Mouse (Mus musculus): ENCODE results near the gene Dcn. TPM values are rescaled to one million over a fixed set of nuclear protein-coding genes. Genes with fewer than 3 reads are reported as not detected.

The Dcn gene
- polyA plus RNA-seq, 1 experiment from 2014 or later: 70.9 TPM

DNA sequence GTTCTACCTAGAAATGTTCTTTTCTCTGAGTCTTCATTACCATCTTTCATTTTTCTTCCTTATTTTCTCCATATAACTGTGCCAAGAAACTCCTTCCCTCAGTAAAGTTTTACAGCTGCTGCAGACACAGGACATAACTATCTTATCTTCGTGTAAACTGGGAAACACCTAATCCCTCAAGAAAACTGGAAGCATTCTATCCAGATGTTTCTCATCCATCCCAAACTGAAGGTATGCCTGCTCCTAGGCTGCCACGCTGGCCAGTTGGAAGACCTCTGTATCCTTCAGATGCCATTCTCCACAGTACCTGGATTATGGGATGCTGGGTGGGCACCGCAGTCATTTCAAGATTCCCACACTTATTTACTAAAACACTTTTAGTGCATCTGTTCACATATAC lies 44.0 kb downstream of the Dcn start:
- Histone ChIP-seq H3K4me3 (ENCODE audit: low read depth, low read length) (no peak overlapping the region), H3K27ac (ENCODE audit: low read length) (no peak overlapping the region), H3K9ac (ENCODE audit: low read depth, low read length) (no peak overlapping the region), H3K4me2 (ENCODE audit: low read depth, low read length) (no peak overlapping the region), H3K9me3 (replicated peaks; ENCODE audit: control insufficient read depth, low read length) (no peaks in the 10 kb centered on the region), H3K4me1 (ENCODE audit: control insufficient read depth, low read depth, low read length) (no peaks in the 10 kb centered on the region), H3K36me3 (ENCODE audit: control insufficient read depth, insufficient read depth) (no peaks in the 10 kb centered on the region), H3K27me3 (ENCODE audit: control insufficient read depth, insufficient read depth, low read depth, low read length) (no peaks in the 10 kb centered on the region)
- 64% methylated on average over 3 of the region's 3 CpGs for WGBS (ENCODE audit: insufficient replicate concordance)
- no peak for ATAC-seq (ENCODE audit: low read depth)

DNA sequence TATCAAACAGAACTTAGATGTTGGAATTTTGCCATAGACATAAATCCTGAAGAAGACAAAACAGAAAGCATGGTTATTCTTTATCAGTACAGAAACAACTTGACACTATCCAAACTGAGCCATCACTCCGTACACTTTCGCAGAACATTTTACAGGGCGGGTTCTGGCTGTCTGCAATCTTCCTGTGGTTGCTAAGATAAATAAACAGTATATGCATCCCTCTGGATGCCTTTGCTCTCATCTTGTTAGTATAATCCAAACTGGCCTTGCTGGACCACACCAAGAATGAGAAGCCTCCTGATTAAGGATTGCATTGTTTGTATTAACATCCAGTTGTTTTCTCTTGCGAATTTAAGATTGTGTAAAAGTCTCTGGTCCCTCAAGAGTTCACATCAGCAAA lies 56.3 kb downstream of the Dcn start:
- WGBS (ENCODE audit: insufficient replicate concordance): 51% methylated on average over 4 of the region's 4 CpGs
- Histone ChIP-seq H3K9me3 (replicated peaks; ENCODE audit: control insufficient read depth, low read length) (0 out of 2 replicates have a peak, but pooled peaks cover 2% of the 10 kb centered on the region), H3K9ac (ENCODE audit: low read depth, low read length) (no peak overlapping the region), H3K4me1 (ENCODE audit: control insufficient read depth, low read depth, low read length) (no peaks in the 10 kb centered on the region), H3K4me3 (ENCODE audit: low read depth, low read length) (no peak overlapping the region), H3K27me3 (ENCODE audit: control insufficient read depth, insufficient read depth, low read depth, low read length) (no peaks in the 10 kb centered on the region), H3K36me3 (ENCODE audit: control insufficient read depth, insufficient read depth) (no peaks in the 10 kb centered on the region), H3K27ac (ENCODE audit: low read length) (no peak overlapping the region), H3K4me2 (ENCODE audit: low read depth, low read length) (no peak overlapping the region)
- ATAC-seq (ENCODE audit: low read depth): no peak

DNA sequence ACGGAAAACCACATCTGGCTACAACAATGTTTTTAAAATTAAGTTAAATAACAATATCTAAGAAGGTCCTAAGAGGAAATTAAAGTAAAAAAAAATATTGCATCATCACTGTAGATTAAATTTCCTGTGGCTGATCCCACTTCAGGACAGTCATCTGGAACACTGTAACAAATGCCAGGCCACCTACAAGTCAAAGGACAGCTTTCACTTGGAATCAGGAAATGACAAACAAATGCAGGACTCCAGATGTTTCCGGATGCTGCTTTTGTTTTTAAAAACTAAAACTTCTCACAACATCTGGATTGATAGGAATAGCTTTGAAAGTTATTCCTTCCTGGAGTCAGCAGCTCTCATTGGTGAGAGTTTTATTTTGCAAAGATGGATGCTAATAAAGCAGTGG lies 57.5 kb downstream of the Dcn start:
- Histone ChIP-seq H3K27ac (ENCODE audit: low read length) (no peak overlapping the region), H3K9me3 (replicated peaks; ENCODE audit: control insufficient read depth, low read length) (0 out of 2 replicates have a peak, but pooled peaks cover 2% of the 10 kb centered on the region), H3K4me2 (ENCODE audit: low read depth, low read length) (no peak overlapping the region), H3K27me3 (ENCODE audit: control insufficient read depth, insufficient read depth, low read depth, low read length) (no peaks in the 10 kb centered on the region), H3K36me3 (ENCODE audit: control insufficient read depth, insufficient read depth) (no peaks in the 10 kb centered on the region), H3K9ac (ENCODE audit: low read depth, low read length) (no peak overlapping the region), H3K4me3 (ENCODE audit: low read depth, low read length) (no peak overlapping the region), H3K4me1 (ENCODE audit: control insufficient read depth, low read depth, low read length) (no peaks in the 10 kb centered on the region)
- ATAC-seq (ENCODE audit: low read depth): no peak
- WGBS (ENCODE audit: insufficient replicate concordance): 48% methylated on average over 2 of the region's 2 CpGs

DNA sequence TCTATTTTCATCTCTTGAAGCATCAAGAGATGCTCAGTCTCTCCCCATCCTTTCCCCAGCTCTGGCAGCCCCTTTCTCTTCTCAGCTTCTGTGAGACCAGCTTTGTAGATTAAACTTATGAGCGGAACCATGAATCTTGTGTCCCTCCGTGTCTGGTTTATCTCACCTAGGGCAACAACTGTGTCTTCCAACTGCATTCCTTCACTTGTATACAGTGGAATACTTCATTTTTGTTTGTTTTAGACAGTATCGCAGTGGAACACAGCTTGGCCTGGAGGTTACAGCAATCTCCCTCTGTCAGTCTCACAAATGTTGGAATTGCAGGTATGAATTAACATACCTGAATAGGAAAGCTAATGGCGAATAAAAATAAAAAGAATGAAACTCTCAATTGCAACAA lies 58.8 kb downstream of the Dcn start:
- Histone ChIP-seq H3K9ac (ENCODE audit: low read depth, low read length) (no peak overlapping the region), H3K36me3 (ENCODE audit: control insufficient read depth, insufficient read depth) (no peaks in the 10 kb centered on the region), H3K27me3 (ENCODE audit: control insufficient read depth, insufficient read depth, low read depth, low read length) (no peaks in the 10 kb centered on the region), H3K9me3 (replicated peaks; ENCODE audit: control insufficient read depth, low read length) (0 out of 2 replicates have a peak, but pooled peaks cover 2% of the 10 kb centered on the region), H3K4me2 (ENCODE audit: low read depth, low read length) (no peak overlapping the region), H3K4me1 (ENCODE audit: control insufficient read depth, low read depth, low read length) (no peaks in the 10 kb centered on the region), H3K4me3 (ENCODE audit: low read depth, low read length) (no peak overlapping the region), H3K27ac (ENCODE audit: low read length) (no peak overlapping the region)
- 70% methylated on average over 4 of the region's 4 CpGs for WGBS (ENCODE audit: insufficient replicate concordance)
- no peak for ATAC-seq (ENCODE audit: low read depth)

DNA sequence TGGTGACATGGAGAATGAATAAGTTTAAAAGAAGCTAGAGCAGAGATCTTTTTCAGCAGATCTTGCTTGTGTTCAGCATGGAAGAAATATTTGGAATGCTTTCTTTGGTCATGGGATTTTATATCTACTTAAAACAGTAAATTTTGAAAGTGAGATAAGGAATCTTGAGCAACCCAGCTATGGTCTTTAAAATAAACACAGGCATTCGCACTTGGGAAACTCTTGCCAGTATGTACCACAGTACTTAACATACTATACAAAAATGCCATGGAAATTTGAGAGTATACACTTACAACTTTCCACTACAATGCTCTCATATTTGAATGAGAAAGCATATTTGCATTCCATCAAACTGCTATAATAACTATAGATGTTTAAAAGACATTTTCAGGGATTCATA lies 68.3 kb downstream of the Dcn start:
- no peak for ATAC-seq (ENCODE audit: low read depth)
- H3K9me3 ChIP-seq (replicated peaks; ENCODE audit: control insufficient read depth, low read length): no peaks in the 10 kb centered on the region
- no peaks in the 10 kb centered on the region for H3K4me1 ChIP-seq (ENCODE audit: control insufficient read depth, low read depth, low read length)
- no peak overlapping the region for H3K4me3 ChIP-seq (ENCODE audit: low read depth, low read length)
- no peak overlapping the region for H3K4me2 ChIP-seq (ENCODE audit: low read depth, low read length)
- no peaks in the 10 kb centered on the region for H3K36me3 ChIP-seq (ENCODE audit: control insufficient read depth, insufficient read depth)
- H3K9ac ChIP-seq (ENCODE audit: low read depth, low read length): no peak overlapping the region
- H3K27ac ChIP-seq (ENCODE audit: low read length): no peak overlapping the region
- WGBS (ENCODE audit: insufficient replicate concordance): 21% methylated on average over 1 of the region's 1 CpGs
- no peaks in the 10 kb centered on the region for H3K27me3 ChIP-seq (ENCODE audit: control insufficient read depth, insufficient read depth, low read depth, low read length)

DNA sequence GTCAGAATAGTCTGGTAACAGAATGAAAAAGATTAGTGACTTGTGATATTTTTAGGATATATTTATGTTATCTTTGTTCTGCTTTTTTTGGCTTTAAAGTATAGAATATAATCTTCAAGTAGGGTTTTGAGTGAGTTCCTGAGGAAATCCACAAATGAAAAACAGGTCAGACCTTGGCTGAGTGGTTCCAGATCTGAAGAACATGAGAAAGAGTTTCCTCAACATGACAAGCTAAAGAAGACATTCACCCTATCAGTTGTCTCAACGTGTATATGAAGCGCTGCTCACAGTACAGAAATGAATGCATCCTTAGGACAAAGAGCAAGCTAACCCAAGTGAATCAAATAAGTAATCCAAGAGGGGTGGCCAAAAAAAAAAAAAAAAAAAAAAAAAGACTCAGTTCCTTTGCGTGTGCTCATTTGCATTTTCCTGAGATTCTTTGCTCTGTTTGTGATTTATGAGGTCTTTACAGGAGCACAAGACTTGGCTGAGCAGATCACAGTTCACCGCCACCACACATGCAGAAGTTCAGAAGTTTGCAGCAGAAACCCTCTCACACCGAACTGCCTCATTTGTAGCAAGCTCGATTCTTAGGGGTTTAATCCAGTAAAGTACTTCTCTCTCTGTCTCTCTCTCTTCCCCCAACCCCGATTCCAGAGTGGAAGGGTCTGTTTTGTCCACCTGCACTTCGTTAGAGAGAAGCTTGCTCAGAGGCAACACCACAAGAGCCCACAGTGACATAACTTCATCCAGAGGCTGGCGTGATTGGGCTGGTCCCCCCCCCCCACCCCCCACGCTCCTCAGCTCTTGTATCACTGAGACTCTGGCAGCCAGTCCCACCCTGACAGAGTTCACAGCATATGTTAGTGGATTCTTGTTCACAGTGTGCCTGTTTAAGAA lies 85.8 kb downstream of the Dcn start, which contains the start of gene Lum:
TSS of gene Lum (plus strand) at position 172 of the 900 bp plus-strand sequence.
- no peak within 1 kb of the TSS for H3K4me2 ChIP-seq (ENCODE audit: low read depth, low read length)
- no peak within 1 kb of the TSS for H3K4me3 ChIP-seq (ENCODE audit: low read depth, low read length)
- H3K9ac ChIP-seq (ENCODE audit: low read depth, low read length): no peak within 1 kb of the TSS
- H3K27me3 ChIP-seq (ENCODE audit: control insufficient read depth, insufficient read depth, low read depth, low read length): no peaks in the 10 kb centered on the region
- H3K9me3 ChIP-seq (replicated peaks; ENCODE audit: control insufficient read depth, low read length): no peaks in the 10 kb centered on the region
- no peak for ATAC-seq (ENCODE audit: low read depth)
- H3K27ac ChIP-seq (ENCODE audit: low read length): no peak within 1 kb of the TSS
- H3K36me3 ChIP-seq (ENCODE audit: control insufficient read depth, insufficient read depth): no peaks in the 10 kb centered on the region
- no peaks in the 10 kb centered on the region for H3K4me1 ChIP-seq (ENCODE audit: control insufficient read depth, low read depth, low read length)
- 54% methylated on average over 10 of the region's 10 CpGs for WGBS (ENCODE audit: insufficient replicate concordance)

DNA sequence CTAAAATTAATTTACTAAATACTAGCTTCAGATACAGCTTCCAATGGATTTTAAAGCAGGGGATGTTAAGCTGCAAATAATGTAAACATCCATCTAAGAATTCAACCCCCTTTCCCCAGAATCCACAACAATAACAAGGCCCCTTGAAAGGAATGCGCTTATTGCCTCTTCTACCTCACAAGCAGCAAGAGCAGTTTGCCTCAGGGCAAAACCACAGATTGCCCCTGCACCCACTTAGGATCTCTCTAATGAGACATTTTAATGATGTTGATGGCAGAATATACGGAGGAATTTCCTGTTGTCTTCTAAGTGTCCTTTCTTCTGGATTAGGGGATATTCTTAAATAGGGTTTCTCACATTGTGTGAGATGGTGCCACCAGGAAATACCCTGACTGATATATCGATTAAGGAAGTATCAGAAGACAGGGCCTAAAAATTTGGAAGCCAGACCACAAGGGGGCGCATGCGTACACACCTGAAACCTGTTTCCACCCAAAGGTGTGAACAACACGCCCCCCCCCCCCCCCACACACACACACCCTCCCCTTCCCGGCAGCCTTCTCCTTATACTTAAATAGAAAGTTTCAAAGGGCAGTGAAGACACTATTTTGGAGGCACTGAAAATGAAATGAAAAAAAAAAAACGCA lies 88.2 kb downstream of the Dcn start:
- ATAC-seq (ENCODE audit: low read depth): no peak
- no peak overlapping the region for H3K27ac ChIP-seq (ENCODE audit: low read length)
- no peak overlapping the region for H3K9ac ChIP-seq (ENCODE audit: low read depth, low read length)
- no peaks in the 10 kb centered on the region for H3K9me3 ChIP-seq (replicated peaks; ENCODE audit: control insufficient read depth, low read length)
- no peak overlapping the region for H3K4me3 ChIP-seq (ENCODE audit: low read depth, low read length)
- no peaks in the 10 kb centered on the region for H3K4me1 ChIP-seq (ENCODE audit: control insufficient read depth, low read depth, low read length)
- 53% methylated on average over 8 of the region's 8 CpGs for WGBS (ENCODE audit: insufficient replicate concordance)
- H3K4me2 ChIP-seq (ENCODE audit: low read depth, low read length): no peak overlapping the region
- H3K27me3 ChIP-seq (ENCODE audit: control insufficient read depth, insufficient read depth, low read depth, low read length): no peaks in the 10 kb centered on the region
- H3K36me3 ChIP-seq (ENCODE audit: control insufficient read depth, insufficient read depth): no peaks in the 10 kb centered on the region
